Mouse (Mus musculus): ENCODE results near the gene Ntmt1.

DNA sequence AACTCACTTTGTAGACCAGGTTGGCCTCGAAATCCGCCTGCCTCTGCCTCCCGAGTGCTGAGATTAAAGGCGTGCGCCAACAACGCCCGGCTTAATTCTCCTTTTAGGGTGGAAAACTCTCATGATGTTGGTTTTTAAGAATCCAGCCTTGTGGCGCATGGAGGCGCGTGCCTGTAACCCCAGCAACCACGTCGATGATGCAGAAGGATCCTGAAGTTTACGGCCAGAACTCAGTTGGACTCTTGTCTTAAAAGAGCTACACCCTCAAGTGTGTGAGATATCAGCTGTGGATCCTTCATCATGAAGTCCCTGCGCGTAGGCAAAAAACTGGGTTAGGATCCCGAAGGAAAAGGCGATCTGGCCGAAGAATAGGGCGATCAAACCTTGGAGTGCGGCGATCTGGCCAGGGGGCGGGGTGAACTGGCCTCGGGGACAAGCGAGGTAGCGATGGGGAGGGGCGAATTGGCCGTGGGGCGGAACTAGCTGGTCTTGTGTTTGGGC lies 429 bp upstream of the Ntmt1 start:
- TF ChIP-seq EP300 (optimal IDR thresholded peaks at IDR 0.05) (no peak), CTCF (IDR thresholded peaks at IDR 0.05; ENCODE audit: low read depth) (no peak)

Data from stomach, postnatal 0 days (tissue).